Mouse (Mus musculus) testis, adult 2 months (tissue): ENCODE measurements around the gene Tmem50a.

Source experiments
- CTCF ChIP-seq: fragments of 200-500 bp; IDR thresholded peaks from 2 replicates; pipeline ENCODE4 v1.5.1; 2012; ENCODE audit warnings: low read depth, mild to moderate bottlenecking, inconsistent platforms, low read length, moderate library complexity; ENCODE audit not compliant: control insufficient read depth, insufficient read depth, insufficient replicate concordance
- POLR2A ChIP-seq: fragments of 200-500 bp; IDR thresholded peaks from 2 replicates; pipeline ENCODE4 v1.6.1; 2012; ENCODE audit warnings: low read depth, mild to moderate bottlenecking, inconsistent platforms, low read length, moderate library complexity; ENCODE audit not compliant: control insufficient read depth

DNA sequence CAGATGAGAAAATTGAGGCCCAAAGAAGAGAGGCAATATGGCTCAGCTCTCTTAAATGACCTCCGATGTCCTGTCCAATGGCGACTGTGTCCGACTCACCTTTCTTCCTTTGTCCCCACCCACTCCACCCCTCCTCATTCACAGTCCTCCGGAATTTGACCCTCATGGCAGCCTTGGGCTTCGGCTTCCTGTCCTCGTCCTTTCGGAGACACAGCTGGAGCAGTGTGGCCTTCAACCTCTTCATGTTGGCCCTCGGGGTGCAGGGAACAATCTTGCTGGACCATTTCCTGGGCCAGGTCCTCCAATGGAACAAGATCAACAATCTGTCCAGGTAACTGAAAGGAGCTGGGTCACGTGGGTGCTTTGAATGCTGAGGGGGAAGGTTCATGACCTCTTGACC, 38.7 kb downstream of the Tmem50a start:
- TF ChIP-seq POLR2A (no peak), CTCF (no peak)
